Comparison of ENCODE assay signal across 9 mouse cellular contexts in genomic region chr6:142788042-142788987, GRCm38 (mm10). TPM values are rescaled to one million over a fixed set of nuclear protein-coding genes. Genes with fewer than 3 reads are reported as not detected.
DNase-seq lines count a peak whose midpoint lies in the region; ATAC-seq and TF ChIP-seq lines count a peak whose summit lies in the region.
"Had no signal": no experiment of that assay in that cellular context is flagged by ENCODE, and none has a peak within 500 bp of the region (broad histone marks: within the 10 kb centered on the region; RNA-seq: fewer than 3 reads in every experiment).

No protein-coding gene starts in this region.

- WGBS in lung, adult 2 months: 47% methylated on average over 18 of the region's 18 CpGs

- no peaks in the 10 kb centered on the region for H3K4me1 ChIP-seq in lung, adult 2 months (ENCODE audit: control insufficient read depth, insufficient read depth, low read length)

- no peak for TF ChIP-seq CTCF in lung, adult 2 months (IDR thresholded peaks at IDR 0.05; ENCODE audit: insufficient read depth, low read length)

- DNase-seq in heart, postnatal 4 days: peak; percentile 21
- DNase-seq in heart, postnatal 10 days: no peak
- DNase-seq in urinary bladder, adult 2 months (ENCODE audit: low spot score): peak; percentile 15
- no peak for DNase-seq in urinary bladder, postnatal 14 days (ENCODE audit: low spot score)
- peak; percentile 26 for DNase-seq in lung, adult 2 months
- DNase-seq in thymus, adult 18-20 months: no peak
- DNase-seq in natural killer cell, adult 2 months (ENCODE audit: low spot score in 2 of 2): no peak
- DNase-seq: gastrocnemius, postnatal 25 days had no signal

- TF ChIP-seq POLR2A in lung, adult 2 months (IDR thresholded peaks at IDR 0.05; ENCODE audit: borderline replicate concordance, extremely low read depth, low read depth, low read length): no peak

- intact Hi-C loops in heart, postnatal 10 days (cut with DNase I): loop anchor here (10.0 kb wide), 1 partner anchor 386 kb away; no protein-coding TSS in a partner anchor

- H3K4me3 ChIP-seq in lung, adult 2 months (replicated peaks; ENCODE audit: extremely low read depth, low read depth, low read length): peak overlapping the region; percentile 3

- no peak for ATAC-seq in monocyte, adult 5-6 weeks (replicated peaks; ENCODE audit: insufficient number of reproducible peaks, low FRiP score, low TSS enrichment, poor library complexity, severe bottlenecking)

RNA-seq across cellular contexts. Expression of gene Sult6b2, which starts 16.0 kb away (rescaled TPM):
- not detected for total RNA-seq in heart, postnatal 4 days (2021)
- not detected for total RNA-seq in heart, postnatal 10 days (2021)
- not detected in 2 replicates for polyA plus RNA-seq in urinary bladder, adult 2 months (2012; rRNA removed)
- polyA plus RNA-seq in lung, adult 2 months (2012; rRNA removed): not detected in 2 replicates
- total RNA-seq in monocyte, adult 5-6 weeks (2017): not detected in 3 replicates
- total RNA-seq: gastrocnemius, postnatal 25 days had no signal

RNA-seq across cellular contexts. Expression of gene Cmas, which starts 31.8 kb away (rescaled TPM):
- total RNA-seq in heart, postnatal 4 days (2021): 10 to 100 TPM; 43.4 to 48.5 TPM
- total RNA-seq in heart, postnatal 10 days (2021): 10 to 100 TPM; 36.5 to 41.0 TPM
- polyA plus RNA-seq in urinary bladder, adult 2 months (2012; rRNA removed): 44.3 and 47.6 TPM in 2 replicates
- polyA plus RNA-seq in lung, adult 2 months (2012; rRNA removed): 8.4 and 12.3 TPM in 2 replicates
- 92.6 to 119 TPM (median 117 TPM) in 3 replicates for total RNA-seq in monocyte, adult 5-6 weeks (2017)

Comparison
In these comparisons a context has a peak if more than half of its experiments do, and no peak if none do; other contexts are left out.
1. DNase-seq: peak in heart, postnatal 4 days (single experiment), urinary bladder, adult 2 months (single experiment) and lung, adult 2 months (single experiment); none in heart, postnatal 10 days (0 of 2), urinary bladder, postnatal 14 days (single experiment), thymus, adult 18-20 months (0 of 2) and natural killer cell, adult 2 months (0 of 2).